Mouse (Mus musculus): ENCODE measurements at regions not wholly inside any gene's neighbourhood (a gene's known extent, or its start where the extent isn't known, plus 50 kb on each side); places are given as distances from the start of the nearest gene placed in this dataset.

GRCm38 (mm10) chrX:12340561-12340960, 180.4 kb upstream of the Bcor start:
- Histone ChIP-seq H3K4me1 (no peaks in the 10 kb centered on the region), H3K36me3 (no peaks in the 10 kb centered on the region), H3K27me3 (no peaks in the 10 kb centered on the region), H3K4me2 (replicated peaks) (no peak overlapping the region), H3K9me3 (no peaks in the 10 kb centered on the region), H3K4me3 (no peak overlapping the region), H3K27ac (no peak overlapping the region), H3K9ac (no peak overlapping the region)
- 83% methylated on average over 9 of the region's 9 CpGs for WGBS
- ATAC-seq (ENCODE audit: insufficient number of reproducible peaks, insufficient read depth, low FRiP score, low TSS enrichment), result no peak

- WGBS, result 60% methylated on average over 5 of the region's 5 CpGs
Observed at GRCm38 (mm10) chrX:12341356-12341965, 181.3 kb upstream of the Bcor start.

GRCm38 (mm10) chrX:12344805-12345555, 184.8 kb upstream of the Bcor start:
- no peak for ATAC-seq (ENCODE audit: insufficient number of reproducible peaks, insufficient read depth, low FRiP score, low TSS enrichment)
- Histone ChIP-seq H3K9me3 (no peaks in the 10 kb centered on the region), H3K27me3 (no peaks in the 10 kb centered on the region), H3K9ac (no peak overlapping the region), H3K4me3 (no peak overlapping the region), H3K27ac (no peak overlapping the region), H3K36me3 (no peaks in the 10 kb centered on the region), H3K4me2 (replicated peaks) (no peak overlapping the region), H3K4me1 (no peaks in the 10 kb centered on the region)
- WGBS, result 80% methylated on average over 12 of the region's 12 CpGs

More at GRCm38 (mm10) chrX:12341356-12341965, 181.3 kb upstream of the Bcor start:
- H3K4me3 ChIP-seq, result no peak overlapping the region
- H3K36me3 ChIP-seq, result no peaks in the 10 kb centered on the region
- no peak overlapping the region for H3K27ac ChIP-seq
- ATAC-seq (ENCODE audit: insufficient number of reproducible peaks, insufficient read depth, low FRiP score, low TSS enrichment), result no peak
- H3K4me1 ChIP-seq, result no peaks in the 10 kb centered on the region
- no peak overlapping the region for H3K4me2 ChIP-seq (replicated peaks)
- H3K9ac ChIP-seq, result no peak overlapping the region
- no peaks in the 10 kb centered on the region for H3K27me3 ChIP-seq
- H3K9me3 ChIP-seq, result no peaks in the 10 kb centered on the region

- Histone ChIP-seq H3K4me2 (replicated peaks) (no peak overlapping the region), H3K4me3 (no peak overlapping the region), H3K27ac (no peak overlapping the region), H3K9me3 (no peaks in the 10 kb centered on the region), H3K36me3 (no peaks in the 10 kb centered on the region), H3K27me3 (no peaks in the 10 kb centered on the region), H3K4me1 (no peaks in the 10 kb centered on the region), H3K9ac (no peak overlapping the region)
- WGBS, result 69% methylated on average over 3 of the region's 3 CpGs
- ATAC-seq (ENCODE audit: insufficient number of reproducible peaks, insufficient read depth, low FRiP score, low TSS enrichment), result no peak
Observed at GRCm38 (mm10) chrX:12346856-12347255, 186.7 kb upstream of the Bcor start.

GRCm38 (mm10) chrX:12348117-12348516, 188.0 kb upstream of the Bcor start:
- ATAC-seq (ENCODE audit: insufficient number of reproducible peaks, insufficient read depth, low FRiP score, low TSS enrichment), result no peak
- Histone ChIP-seq H3K9ac (no peak overlapping the region), H3K36me3 (no peaks in the 10 kb centered on the region), H3K4me2 (replicated peaks) (no peak overlapping the region), H3K4me3 (no peak overlapping the region), H3K4me1 (no peaks in the 10 kb centered on the region), H3K9me3 (no peaks in the 10 kb centered on the region), H3K27me3 (no peaks in the 10 kb centered on the region), H3K27ac (no peak overlapping the region)
- 52% methylated on average over 8 of the region's 8 CpGs for WGBS

GRCm38 (mm10) chrX:12354875-12355274, 194.7 kb upstream of the Bcor start:
- WGBS, result 100% methylated on average over 2 of the region's 2 CpGs
- peaks cover 5% of the 10 kb centered on the region; the same call in 1 of the 2 replicates for H3K27me3 ChIP-seq
- no peak overlapping the region for H3K4me3 ChIP-seq
- ATAC-seq (ENCODE audit: insufficient number of reproducible peaks, insufficient read depth, low FRiP score, low TSS enrichment), result no peak
- H3K4me2 ChIP-seq (replicated peaks), result no peak overlapping the region
- H3K36me3 ChIP-seq, result no peaks in the 10 kb centered on the region
- H3K27ac ChIP-seq, result no peak overlapping the region
- H3K9me3 ChIP-seq, result no peaks in the 10 kb centered on the region
- no peak overlapping the region for H3K9ac ChIP-seq
- no peaks in the 10 kb centered on the region for H3K4me1 ChIP-seq

- no peak overlapping the region for H3K27ac ChIP-seq
- H3K36me3 ChIP-seq, result no peaks in the 10 kb centered on the region
- no peaks in the 10 kb centered on the region for H3K4me1 ChIP-seq
- 60% methylated on average over 1 of the region's 1 CpGs for WGBS
- no peak overlapping the region for H3K9ac ChIP-seq
- no peak overlapping the region for H3K4me3 ChIP-seq
- no peak overlapping the region for H3K4me2 ChIP-seq (replicated peaks)
- peaks cover 5% of the 10 kb centered on the region; the same call in 1 of the 2 replicates for H3K27me3 ChIP-seq
- no peaks in the 10 kb centered on the region for H3K9me3 ChIP-seq
- no peak for ATAC-seq (ENCODE audit: insufficient number of reproducible peaks, insufficient read depth, low FRiP score, low TSS enrichment)
Observed at GRCm38 (mm10) chrX:12358026-12358425, 197.9 kb upstream of the Bcor start.

- Histone ChIP-seq H3K27ac (no peak overlapping the region), H3K36me3 (no peaks in the 10 kb centered on the region), H3K4me2 (replicated peaks) (no peak overlapping the region), H3K4me1 (no peaks in the 10 kb centered on the region), H3K9ac (no peak overlapping the region), H3K27me3 (0 out of 2 replicates have a peak, but pooled peaks cover 3% of the 10 kb centered on the region), H3K4me3 (no peak overlapping the region), H3K9me3 (no peaks in the 10 kb centered on the region)
- 64% methylated on average over 12 of the region's 12 CpGs for WGBS
- no peak; the same call in 1 of the 2 replicates for ATAC-seq (ENCODE audit: insufficient number of reproducible peaks, insufficient read depth, low FRiP score, low TSS enrichment)
Observed at GRCm38 (mm10) chrX:12365582-12366323, 205.6 kb upstream of the Bcor start.

GRCm38 (mm10) chrX:12366801-12367200, 206.6 kb upstream of the Bcor start:
- no peak overlapping the region for H3K27ac ChIP-seq
- H3K4me3 ChIP-seq, result no peak overlapping the region
- H3K4me2 ChIP-seq (replicated peaks), result no peak overlapping the region
- no peaks in the 10 kb centered on the region for H3K4me1 ChIP-seq
- no peak for ATAC-seq (ENCODE audit: insufficient number of reproducible peaks, insufficient read depth, low FRiP score, low TSS enrichment)
- H3K27me3 ChIP-seq, result 0 out of 2 replicates have a peak, but pooled peaks cover 3% of the 10 kb centered on the region
- no peaks in the 10 kb centered on the region for H3K9me3 ChIP-seq
- 75% methylated on average over 6 of the region's 6 CpGs for WGBS
- H3K9ac ChIP-seq, result no peak overlapping the region
- H3K36me3 ChIP-seq, result no peaks in the 10 kb centered on the region

GRCm38 (mm10) chrX:12373670-12374069, 213.5 kb upstream of the Bcor start:
- no peak overlapping the region for H3K4me3 ChIP-seq
- H3K27ac ChIP-seq, result no peak overlapping the region
- no peak overlapping the region for H3K9ac ChIP-seq
- no peak for ATAC-seq (ENCODE audit: insufficient number of reproducible peaks, insufficient read depth, low FRiP score, low TSS enrichment)
- 65% methylated on average over 6 of the region's 6 CpGs for WGBS
- no peaks in the 10 kb centered on the region for H3K4me1 ChIP-seq
- H3K36me3 ChIP-seq, result no peaks in the 10 kb centered on the region
- no peak overlapping the region for H3K4me2 ChIP-seq (replicated peaks)
- no peaks in the 10 kb centered on the region for H3K9me3 ChIP-seq
- H3K27me3 ChIP-seq, result peaks cover 7% of the 10 kb centered on the region

GRCm38 (mm10) chrX:12375796-12376195, 211.8 kb upstream of the Atp6ap2 start:
- H3K4me2 ChIP-seq (replicated peaks), result no peak overlapping the region
- WGBS, result 58% methylated on average over 1 of the region's 1 CpGs

More at GRCm38 (mm10) chrX:12375796-12376195, 211.8 kb upstream of the Atp6ap2 start:
- H3K9ac ChIP-seq, result no peak overlapping the region
- no peaks in the 10 kb centered on the region for H3K36me3 ChIP-seq
- peaks cover 7% of the 10 kb centered on the region for H3K27me3 ChIP-seq
- no peaks in the 10 kb centered on the region for H3K9me3 ChIP-seq
- H3K27ac ChIP-seq, result no peak overlapping the region
- no peaks in the 10 kb centered on the region for H3K4me1 ChIP-seq
- no peak overlapping the region for H3K4me3 ChIP-seq
- ATAC-seq (ENCODE audit: insufficient number of reproducible peaks, insufficient read depth, low FRiP score, low TSS enrichment), result no peak

Data from embryonic facial prominence, embryonic 12.5 days (tissue).